Mouse (Mus musculus) cerebellum, adult 9-10 months (tissue): ENCODE results near the gene Ntf3.
A peak's percentile ranks its signal among the peaks of the same experiment; 100 is the strongest.

ENCODE experiments used
- DNase-seq: peaks from one replicate; pipeline ENCODE4 v3.0.0; 2022

The Ntf3 gene

GRCm38 (mm10) chr6:126155928-126156327 lies 10.8 kb downstream of the Ntf3 start:
- no peak for DNase-seq

- peak; percentile 81 for DNase-seq
These were observed 12.2 kb downstream of the Ntf3 start for GRCm38 (mm10) chr6:126154372-126154982.

- DNase-seq, result no peak
These were observed 13.6 kb downstream of the Ntf3 start for GRCm38 (mm10) chr6:126153154-126153553.

- DNase-seq, result no peak
These were observed 23.1 kb downstream of the Ntf3 start for GRCm38 (mm10) chr6:126143659-126144058.

- DNase-seq, result no peak
These were observed 24.0 kb downstream of the Ntf3 start for GRCm38 (mm10) chr6:126142741-126143140.

- no peak for DNase-seq
These were observed 24.6 kb downstream of the Ntf3 start for GRCm38 (mm10) chr6:126142021-126142554.

- DNase-seq, result no peak
These were observed 25.2 kb downstream of the Ntf3 start for GRCm38 (mm10) chr6:126141472-126141871.

GRCm38 (mm10) chr6:126140961-126141360 lies 25.7 kb downstream of the Ntf3 start:
- DNase-seq, result no peak

- DNase-seq, result no peak
These were observed 26.3 kb downstream of the Ntf3 start for GRCm38 (mm10) chr6:126140416-126140815.

GRCm38 (mm10) chr6:126134155-126134906 lies 32.4 kb downstream of the Ntf3 start:
- DNase-seq, result no peak

GRCm38 (mm10) chr6:126128238-126128637 lies 38.5 kb downstream of the Ntf3 start:
- DNase-seq, result no peak

GRCm38 (mm10) chr6:126118247-126118646 lies 48.5 kb downstream of the Ntf3 start:
- DNase-seq, result no peak

GRCm38 (mm10) chr6:126117191-126117590 lies 49.5 kb downstream of the Ntf3 start:
- no peak for DNase-seq

- DNase-seq, result no peak
These were observed 51.6 kb downstream of the Ntf3 start for GRCm38 (mm10) chr6:126114934-126115633.

- DNase-seq, result no peak
These were observed 55.5 kb downstream of the Ntf3 start for GRCm38 (mm10) chr6:126110892-126111835.

GRCm38 (mm10) chr6:126109184-126109583 lies 57.5 kb downstream of the Ntf3 start:
- DNase-seq, result peak; percentile 15

- DNase-seq, result no peak
These were observed 57.9 kb downstream of the Ntf3 start for GRCm38 (mm10) chr6:126108771-126109170.

GRCm38 (mm10) chr6:126107398-126107797 lies 59.3 kb downstream of the Ntf3 start:
- DNase-seq, result no peak

- no peak for DNase-seq
These were observed 59.9 kb downstream of the Ntf3 start for GRCm38 (mm10) chr6:126106798-126107173.

- peak; percentile 61 for DNase-seq
These were observed 60.5 kb downstream of the Ntf3 start for GRCm38 (mm10) chr6:126106051-126106797.

GRCm38 (mm10) chr6:126105083-126105740 lies 61.5 kb downstream of the Ntf3 start:
- no peak for DNase-seq
